Mouse (Mus musculus): ENCODE measurements around the gene Ramp1. TPM values are rescaled to one million over a fixed set of nuclear protein-coding genes. Genes with fewer than 3 reads are reported as not detected.

Gene Ramp1
- polyA plus RNA-seq, 1 experiment from 2014 or later, result 16.5 TPM

- H3K9ac ChIP-seq (ENCODE audit: low read depth, low read length), result no peak overlapping the region
- no peaks in the 10 kb centered on the region for H3K9me3 ChIP-seq (ENCODE audit: control insufficient read depth)
- no peaks in the 10 kb centered on the region for H3K4me1 ChIP-seq (replicated peaks; ENCODE audit: control insufficient read depth, insufficient read depth, low read length)
- no peak overlapping the region for H3K27ac ChIP-seq (ENCODE audit: low read depth, low read length)
- WGBS, result 82% methylated on average over 10 of the region's 10 CpGs
- no peak overlapping the region for H3K4me3 ChIP-seq (ENCODE audit: low read depth, low read length)
- H3K36me3 ChIP-seq (ENCODE audit: control insufficient read depth, insufficient read depth), result no peaks in the 10 kb centered on the region
- H3K4me2 ChIP-seq (replicated peaks; ENCODE audit: low read depth), result no peak overlapping the region
- TF ChIP-seq CTCF (IDR thresholded peaks at IDR 0.05; ENCODE audit: low read depth), result no peak
- no peaks in the 10 kb centered on the region for H3K27me3 ChIP-seq (replicated peaks; ENCODE audit: control insufficient read depth, insufficient read depth, low read length)
- no peak for ATAC-seq
These were observed 9.3 kb downstream of the Ramp1 start for GRCm38 (mm10) chr1:91188851-91189460.

GRCm38 (mm10) chr1:91192184-91192583 lies 12.6 kb downstream of the Ramp1 start:
- H3K9ac ChIP-seq (ENCODE audit: low read depth, low read length), result no peak overlapping the region
- 72% methylated on average over 8 of the region's 8 CpGs for whole genome bisulfite sequencing

GRCm38 (mm10) chr1:91193242-91193641 lies 13.6 kb downstream of the Ramp1 start:
- Histone ChIP-seq H3K27ac (ENCODE audit: low read depth, low read length) (no peak overlapping the region), H3K27me3 (replicated peaks; ENCODE audit: control insufficient read depth, insufficient read depth, low read length) (no peaks in the 10 kb centered on the region), H3K9me3 (ENCODE audit: control insufficient read depth) (no peaks in the 10 kb centered on the region), H3K9ac (ENCODE audit: low read depth, low read length) (no peak overlapping the region), H3K4me3 (ENCODE audit: low read depth, low read length) (no peak overlapping the region), H3K4me1 (replicated peaks; ENCODE audit: control insufficient read depth, insufficient read depth, low read length) (no peaks in the 10 kb centered on the region), H3K4me2 (replicated peaks; ENCODE audit: low read depth) (no peak overlapping the region), H3K36me3 (ENCODE audit: control insufficient read depth, insufficient read depth) (no peaks in the 10 kb centered on the region)
- 82% methylated on average over 4 of the region's 4 CpGs for WGBS
- TF ChIP-seq CTCF (IDR thresholded peaks at IDR 0.05; ENCODE audit: low read depth), result no peak
- no peak for ATAC-seq

More at GRCm38 (mm10) chr1:91192184-91192583, 12.6 kb downstream of the Ramp1 start:
- Histone ChIP-seq H3K4me3 (ENCODE audit: low read depth, low read length) (no peak overlapping the region), H3K27ac (ENCODE audit: low read depth, low read length) (no peak overlapping the region), H3K36me3 (ENCODE audit: control insufficient read depth, insufficient read depth) (no peaks in the 10 kb centered on the region), H3K4me1 (replicated peaks; ENCODE audit: control insufficient read depth, insufficient read depth, low read length) (no peaks in the 10 kb centered on the region), H3K4me2 (replicated peaks; ENCODE audit: low read depth) (no peak overlapping the region), H3K27me3 (replicated peaks; ENCODE audit: control insufficient read depth, insufficient read depth, low read length) (no peaks in the 10 kb centered on the region), H3K9me3 (ENCODE audit: control insufficient read depth) (no peaks in the 10 kb centered on the region)
- no peak for ATAC-seq
- TF ChIP-seq CTCF (IDR thresholded peaks at IDR 0.05; ENCODE audit: low read depth), result no peak

GRCm38 (mm10) chr1:91193680-91194079 lies 14.1 kb downstream of the Ramp1 start:
- H3K9ac ChIP-seq (ENCODE audit: low read depth, low read length), result no peak overlapping the region
- ATAC-seq, result no peak
- no peaks in the 10 kb centered on the region for H3K9me3 ChIP-seq (ENCODE audit: control insufficient read depth)
- H3K27ac ChIP-seq (ENCODE audit: low read depth, low read length), result no peak overlapping the region
- TF ChIP-seq CTCF (IDR thresholded peaks at IDR 0.05; ENCODE audit: low read depth), result no peak
- H3K4me3 ChIP-seq (ENCODE audit: low read depth, low read length), result no peak overlapping the region
- no peaks in the 10 kb centered on the region for H3K36me3 ChIP-seq (ENCODE audit: control insufficient read depth, insufficient read depth)
- no peaks in the 10 kb centered on the region for H3K27me3 ChIP-seq (replicated peaks; ENCODE audit: control insufficient read depth, insufficient read depth, low read length)
- 83% methylated on average over 4 of the region's 4 CpGs for WGBS
- H3K4me1 ChIP-seq (replicated peaks; ENCODE audit: control insufficient read depth, insufficient read depth, low read length), result no peaks in the 10 kb centered on the region
- no peak overlapping the region for H3K4me2 ChIP-seq (replicated peaks; ENCODE audit: low read depth)

GRCm38 (mm10) chr1:91199793-91200192 lies 20.2 kb downstream of the Ramp1 start:
- H3K36me3 ChIP-seq (ENCODE audit: control insufficient read depth, insufficient read depth), result no peaks in the 10 kb centered on the region
- TF ChIP-seq CTCF (IDR thresholded peaks at IDR 0.05; ENCODE audit: low read depth), result no peak
- no peak for ATAC-seq
- H3K27ac ChIP-seq (ENCODE audit: low read depth, low read length), result no peak overlapping the region
- H3K9ac ChIP-seq (ENCODE audit: low read depth, low read length), result no peak overlapping the region
- H3K27me3 ChIP-seq (replicated peaks; ENCODE audit: control insufficient read depth, insufficient read depth, low read length), result no peaks in the 10 kb centered on the region
- H3K9me3 ChIP-seq (ENCODE audit: control insufficient read depth), result no peaks in the 10 kb centered on the region
- H3K4me1 ChIP-seq (replicated peaks; ENCODE audit: control insufficient read depth, insufficient read depth, low read length), result no peaks in the 10 kb centered on the region
- no peak overlapping the region for H3K4me2 ChIP-seq (replicated peaks; ENCODE audit: low read depth)
- 91% methylated on average over 10 of the region's 10 CpGs for WGBS
- H3K4me3 ChIP-seq (ENCODE audit: low read depth, low read length), result no peak overlapping the region

- TF ChIP-seq CTCF (IDR thresholded peaks at IDR 0.05; ENCODE audit: low read depth), result no peak
- no peak overlapping the region for H3K9ac ChIP-seq (ENCODE audit: low read depth, low read length)
- 75% methylated on average over 3 of the region's 3 CpGs for WGBS
- no peaks in the 10 kb centered on the region for H3K27me3 ChIP-seq (replicated peaks; ENCODE audit: control insufficient read depth, insufficient read depth, low read length)
- no peak overlapping the region for H3K27ac ChIP-seq (ENCODE audit: low read depth, low read length)
- H3K36me3 ChIP-seq (ENCODE audit: control insufficient read depth, insufficient read depth), result no peaks in the 10 kb centered on the region
- no peaks in the 10 kb centered on the region for H3K9me3 ChIP-seq (ENCODE audit: control insufficient read depth)
- no peak for ATAC-seq
- H3K4me1 ChIP-seq (replicated peaks; ENCODE audit: control insufficient read depth, insufficient read depth, low read length), result no peaks in the 10 kb centered on the region
- no peak overlapping the region for H3K4me2 ChIP-seq (replicated peaks; ENCODE audit: low read depth)
- no peak overlapping the region for H3K4me3 ChIP-seq (ENCODE audit: low read depth, low read length)
These were observed 21.5 kb downstream of the Ramp1 start for GRCm38 (mm10) chr1:91201122-91201521.

Measured in intestine, postnatal 0 days (tissue).